Mouse (Mus musculus): ENCODE data around the gene Rabggtb. TPM values are rescaled to one million over a fixed set of nuclear protein-coding genes. Genes with fewer than 3 reads are reported as not detected.

Gene Rabggtb
- polyA plus RNA-seq, 1 experiment from 2014 or later, result 54.8 TPM

Other genes with a start within 250 kb of the Rabggtb start
- 25.3 and 28.3 TPM in 2 replicates for gene St6galnac3, start 187.8 kb downstream of the Rabggtb start, polyA plus RNA-seq (2014; fragmentation: Nextera tagmentation; extraction: Ambion mirVana)
- 0.18 TPM in 1 of 2 replicates, not detected in the other for gene Asb17, start 68.8 kb downstream of the Rabggtb start, polyA plus RNA-seq (2014; fragmentation: Nextera tagmentation; extraction: Ambion mirVana)
- gene Msh4, start 6.9 kb downstream of the Rabggtb start, polyA plus RNA-seq (2014; fragmentation: Nextera tagmentation; extraction: Ambion mirVana), result 0.32 TPM in 1 of 2 replicates, not detected in the other
- 62.6 and 69.6 TPM in 2 replicates for gene Acadm, start 31.6 kb upstream of the Rabggtb start, polyA plus RNA-seq (2014; fragmentation: Nextera tagmentation; extraction: Ambion mirVana)
- 11.3 and 14.0 TPM in 2 replicates for gene Slc44a5, start 60.4 kb upstream of the Rabggtb start, polyA plus RNA-seq (2014; fragmentation: Nextera tagmentation; extraction: Ambion mirVana)